Mouse (Mus musculus): ENCODE results near the gene Myl6.

DNA sequence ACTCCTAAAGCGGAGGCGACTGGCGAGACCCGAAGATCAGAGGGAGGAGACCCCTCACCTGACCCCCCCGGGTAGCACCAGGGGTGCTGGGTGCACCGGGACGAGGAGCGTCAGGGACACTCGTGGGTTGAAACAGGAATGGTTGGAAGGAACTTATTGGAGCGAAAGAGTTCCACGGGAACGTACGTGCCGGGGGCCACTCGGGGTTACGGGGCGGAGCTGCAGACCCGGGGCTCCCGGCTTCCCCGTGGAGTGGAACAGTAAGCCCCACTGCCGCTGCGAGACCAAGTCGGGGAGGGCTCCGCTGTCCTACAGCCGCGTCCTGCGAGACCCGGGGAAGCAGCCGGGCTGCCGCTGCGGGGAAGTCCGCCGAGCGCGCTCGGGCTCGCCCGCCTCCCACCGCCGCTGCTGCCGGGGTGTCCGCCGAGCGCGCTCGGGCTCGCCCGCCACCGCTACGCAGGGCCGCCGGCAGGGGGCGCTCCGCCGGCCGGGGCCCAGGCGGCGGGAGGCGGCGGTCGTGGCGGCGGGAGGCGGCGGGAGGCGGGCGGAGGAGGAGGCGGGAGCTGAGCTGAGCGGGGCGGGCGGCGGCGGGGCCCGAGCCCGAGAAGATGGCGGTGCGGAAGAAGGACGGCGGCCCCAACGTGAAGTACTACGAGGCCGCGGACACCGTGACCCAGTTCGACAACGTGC is 35.1 kb downstream of the Myl6 start, which contains the start of gene Smarcc2:
- TF ChIP-seq POLR2AphosphoS2 (IDR thresholded peaks at IDR 0.05; ENCODE audit: insufficient read length, low read depth) (peak; percentile 69), TCF3 (IDR thresholded peaks at IDR 0.05; ENCODE audit: insufficient read length, low read depth) (no peak), POLR2A (IDR thresholded peaks at IDR 0.05; ENCODE audit: insufficient read length, low read depth) (peak; percentile 87), CEBPB (IDR thresholded peaks at IDR 0.05; ENCODE audit: insufficient read depth, poor library complexity, severe bottlenecking) (no peak), E2F4 (IDR thresholded peaks at IDR 0.05; ENCODE audit: insufficient read depth) (no peak), TCF12 (IDR thresholded peaks at IDR 0.05; ENCODE audit: insufficient read depth, poor library complexity, severe bottlenecking) (no peak)
